Mouse (Mus musculus) embryonic fibroblast, embryonic 13.5 days (primary cell): Measurements from ENCODE around the gene Ess2. TPM values are rescaled to one million over a fixed set of nuclear protein-coding genes. Genes with fewer than 3 reads are reported as not detected.

Source experiments
- H3K27ac ChIP-seq: 2 replicates; pipeline ENCODE4 v1.5.1; 2012; ENCODE audit warnings: low read length, control low read depth, inconsistent platforms; ENCODE audit not compliant: insufficient read depth
- H3K4me1 ChIP-seq: 2 replicates; pipeline ENCODE4 v1.6.1; 2011; ENCODE audit warnings: low read length; ENCODE audit not compliant: control insufficient read depth, insufficient read depth
- H3K4me3 ChIP-seq: 2 replicates; pipeline ENCODE4 v1.5.1; 2011; ENCODE audit warnings: mild to moderate bottlenecking, control low read depth, low read length; ENCODE audit not compliant: insufficient read depth
- CTCF ChIP-seq: IDR thresholded peaks from 2 replicates; pipeline ENCODE4 v1.5.1; 2011; ENCODE audit warnings: mild to moderate bottlenecking, control low read depth, low read length, moderate library complexity, borderline replicate concordance; ENCODE audit not compliant: insufficient read depth
- POLR2A ChIP-seq: IDR thresholded peaks from 2 replicates; pipeline ENCODE4 v1.6.1; 2011; ENCODE audit warnings: low read depth, mild to moderate bottlenecking, control low read depth, low read length, moderate library complexity
- polyA plus RNA-seq: library from polyadenylated mRNA; stranded (reverse); fragments of >200 nt; gene quantifications from 2 replicates; pipeline ENCODE4 v1.2.4, GENCODE M21; 2011; ENCODE audit warnings: low read depth; ENCODE audit not compliant: missing spikeins, insufficient read length

The Ess2 gene
- polyA plus RNA-seq, 1 experiment: 20.7 TPM

- H3K4me1 ChIP-seq: no peaks in the 10 kb centered on the region
- H3K27ac ChIP-seq: no peak overlapping the region
- TF ChIP-seq POLR2A (no peak), CTCF (no peak)
- H3K4me3 ChIP-seq: no peak overlapping the region
Measured at GRCm38 (mm10) chr16:17865770-17866169, 45.4 kb downstream of the Ess2 start.

GRCm38 (mm10) chr16:17865293-17865692, 45.9 kb downstream of the Ess2 start:
- Histone ChIP-seq H3K27ac (no peak overlapping the region), H3K4me1 (no peaks in the 10 kb centered on the region), H3K4me3 (no peak overlapping the region)
- no peak for TF ChIP-seq POLR2A
- no peak for TF ChIP-seq CTCF

GRCm38 (mm10) chr16:17858592-17858991, 52.6 kb downstream of the Ess2 start:
- no peaks in the 10 kb centered on the region for H3K4me1 ChIP-seq
- H3K4me3 ChIP-seq: no peak overlapping the region
- H3K27ac ChIP-seq: no peak overlapping the region
- TF ChIP-seq POLR2A (no peak), CTCF (peak; percentile 29; the same call in 1 of the 2 replicates)

GRCm38 (mm10) chr16:17857157-17857556, 54.0 kb downstream of the Ess2 start:
- TF ChIP-seq POLR2A: no peak
- TF ChIP-seq CTCF: no peak

GRCm38 (mm10) chr16:17853263-17853662, 57.9 kb downstream of the Ess2 start:
- no peak overlapping the region for H3K4me3 ChIP-seq
- TF ChIP-seq POLR2A (no peak), CTCF (no peak)
- H3K27ac ChIP-seq: no peak overlapping the region
- no peaks in the 10 kb centered on the region for H3K4me1 ChIP-seq

More at GRCm38 (mm10) chr16:17857157-17857556, 54.0 kb downstream of the Ess2 start:
- H3K4me1 ChIP-seq: no peaks in the 10 kb centered on the region
- H3K27ac ChIP-seq: no peak overlapping the region
- H3K4me3 ChIP-seq: no peak overlapping the region

- TF ChIP-seq CTCF (no peak), POLR2A (no peak)
- H3K27ac ChIP-seq: no peak overlapping the region
- no peak overlapping the region for H3K4me3 ChIP-seq
- no peaks in the 10 kb centered on the region for H3K4me1 ChIP-seq
Measured at GRCm38 (mm10) chr16:17851860-17852259, 59.3 kb downstream of the Ess2 start.

GRCm38 (mm10) chr16:17851331-17851730, 59.8 kb downstream of the Ess2 start:
- no peaks in the 10 kb centered on the region for H3K4me1 ChIP-seq
- H3K27ac ChIP-seq: no peak overlapping the region
- no peak overlapping the region for H3K4me3 ChIP-seq
- TF ChIP-seq POLR2A: no peak
- TF ChIP-seq CTCF: no peak

Other genes with a start within 250 kb of the Ess2 start
- 65.3 and 67.2 TPM in 2 replicates for gene Med15, start 178.5 kb downstream of the Ess2 start, polyA plus RNA-seq
- gene Klhl22, start 151.7 kb downstream of the Ess2 start, polyA plus RNA-seq: 53.4 and 63.8 TPM in 2 replicates
- gene Scarf2, start 114.1 kb downstream of the Ess2 start, polyA plus RNA-seq: 46.1 and 46.5 TPM in 2 replicates
- gene B830017H08Rik, start 78.2 kb downstream of the Ess2 start, polyA plus RNA-seq: not detected in 2 replicates
- 0.90 and 1.4 TPM in 2 replicates for gene Car15, start 73.0 kb downstream of the Ess2 start, polyA plus RNA-seq
- gene Gm20518, start 19.7 kb downstream of the Ess2 start, polyA plus RNA-seq: 0.26 TPM in 1 of 2 replicates, not detected in the other
- not detected in 2 replicates for gene Tssk1, start 17.1 kb downstream of the Ess2 start, polyA plus RNA-seq
- 46.3 and 53.0 TPM in 2 replicates for gene Dgcr2, start 12.8 kb downstream of the Ess2 start, polyA plus RNA-seq
- not detected in 2 replicates for gene Tssk2, start 12.7 kb downstream of the Ess2 start, polyA plus RNA-seq
- not detected in 2 replicates for gene Gsc2, start 3.7 kb upstream of the Ess2 start, polyA plus RNA-seq
- 77.8 and 111 TPM in 2 replicates for gene Slc25a1, start 16.9 kb upstream of the Ess2 start, polyA plus RNA-seq
- gene Vpreb2, start 69.1 kb upstream of the Ess2 start, polyA plus RNA-seq: not detected in 2 replicates
- gene Dgcr6, start 141.5 kb upstream of the Ess2 start, polyA plus RNA-seq: 26.1 and 34.5 TPM in 2 replicates
- gene Prodh, start 178.9 kb upstream of the Ess2 start, polyA plus RNA-seq: 0.70 and 0.80 TPM in 2 replicates
- 1.2 and 1.4 TPM in 2 replicates for gene Rtn4r, start 216.3 kb upstream of the Ess2 start, polyA plus RNA-seq